Mouse (Mus musculus): ENCODE measurements at regions not wholly inside any gene's neighbourhood (a gene's known extent, or its start where the extent isn't known, plus 50 kb on each side); places are given as distances from the start of the nearest gene placed in this dataset.

GRCm38 (mm10) chr4:119044836-119045235 is 63.7 kb upstream of the Slc2a1 start:
- no peaks in the 10 kb centered on the region for H3K36me3 ChIP-seq
- H3K27me3 ChIP-seq (ENCODE audit: low read depth, poor library complexity, severe bottlenecking): no peaks in the 10 kb centered on the region
- H3K27ac ChIP-seq: no peak overlapping the region
- H3K4me3 ChIP-seq: no peak overlapping the region
- H3K9me3 ChIP-seq (replicated peaks): no peaks in the 10 kb centered on the region
- peaks cover 7% of the 10 kb centered on the region for H3K4me1 ChIP-seq
- WGBS: 92% methylated on average over 13 of the region's 13 CpGs
- DNase-seq (ENCODE audit: low spot score): no peak

DNA sequence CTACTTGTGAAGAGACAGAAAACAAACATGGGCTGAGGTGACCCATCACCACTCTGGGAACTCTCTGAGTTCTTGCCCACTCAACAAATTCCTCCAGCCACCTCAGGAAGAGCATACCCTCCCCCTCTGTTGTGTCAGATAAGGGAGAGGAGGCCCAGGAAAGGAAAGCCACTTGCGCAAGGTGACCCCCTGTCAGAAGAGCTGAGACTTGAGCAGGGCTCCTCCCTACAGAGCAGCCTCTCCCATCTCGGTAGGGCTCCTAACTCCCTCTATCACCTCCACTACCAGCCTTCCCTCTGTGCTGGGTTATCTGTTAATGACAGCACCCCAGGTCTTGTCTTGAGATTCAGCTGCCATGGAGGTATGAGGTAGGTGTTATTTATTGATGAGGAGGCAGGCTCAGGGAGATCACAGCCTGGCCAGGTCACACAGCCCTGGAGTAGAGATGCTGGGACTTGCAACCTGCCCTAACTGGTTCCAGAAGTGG is 57.6 kb upstream of the Slc2a1 start:
- Histone ChIP-seq H3K27ac (no peak overlapping the region; the same call in 1 of the 2 replicates), H3K36me3 (no peaks in the 10 kb centered on the region), H3K4me1 (0 out of 2 replicates have a peak, but pooled peaks cover 4% of the 10 kb centered on the region), H3K4me3 (no peak overlapping the region), H3K9me3 (replicated peaks) (no peaks in the 10 kb centered on the region), H3K27me3 (ENCODE audit: low read depth, poor library complexity, severe bottlenecking) (no peaks in the 10 kb centered on the region)
- no peak for DNase-seq (ENCODE audit: low spot score)
- 51% methylated on average over 2 of the region's 2 CpGs for WGBS

- 69% methylated on average over 3 of the region's 3 CpGs for WGBS
- no peak overlapping the region for H3K4me3 ChIP-seq
- no peaks in the 10 kb centered on the region for H3K27me3 ChIP-seq (ENCODE audit: low read depth, poor library complexity, severe bottlenecking)
- H3K4me1 ChIP-seq: 0 out of 2 replicates have a peak, but pooled peaks cover 4% of the 10 kb centered on the region
- no peak overlapping the region for H3K27ac ChIP-seq
- no peaks in the 10 kb centered on the region for H3K9me3 ChIP-seq (replicated peaks)
- no peak for DNase-seq (ENCODE audit: low spot score)
- H3K36me3 ChIP-seq: no peaks in the 10 kb centered on the region
Observed at GRCm38 (mm10) chr4:119052537-119052936, 56.0 kb upstream of the Slc2a1 start.

- H3K4me1 ChIP-seq: 0 out of 2 replicates have a peak, but pooled peaks cover 4% of the 10 kb centered on the region
- H3K27ac ChIP-seq: no peak overlapping the region
- 90% methylated on average over 4 of the region's 4 CpGs for WGBS
- no peak overlapping the region for H3K4me3 ChIP-seq
- H3K9me3 ChIP-seq (replicated peaks): no peaks in the 10 kb centered on the region
- no peaks in the 10 kb centered on the region for H3K36me3 ChIP-seq
- H3K27me3 ChIP-seq (ENCODE audit: low read depth, poor library complexity, severe bottlenecking): no peaks in the 10 kb centered on the region
- no peak for DNase-seq (ENCODE audit: low spot score)
Observed at GRCm38 (mm10) chr4:119053241-119053640, 55.3 kb upstream of the Slc2a1 start.

DNA sequence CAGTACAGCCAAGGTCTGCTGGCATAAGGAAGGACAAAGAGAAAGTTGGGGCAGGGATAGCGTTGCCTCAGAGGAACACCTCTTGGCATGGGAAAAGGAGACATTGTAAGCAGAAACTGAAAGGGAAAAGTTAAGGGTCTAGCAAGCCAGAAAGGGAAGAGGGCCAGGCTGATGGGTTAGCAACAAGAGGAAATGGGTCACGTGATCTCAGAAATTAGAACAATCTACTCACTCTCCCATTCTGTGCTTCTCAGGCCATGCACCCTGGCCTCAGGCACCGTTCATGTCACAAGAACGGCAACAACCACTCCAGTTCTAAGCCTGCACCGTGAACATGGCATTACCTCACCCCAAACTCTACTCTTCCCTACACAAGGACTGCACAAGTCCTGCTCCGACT is 54.8 kb upstream of the Slc2a1 start:
- no peaks in the 10 kb centered on the region for H3K27me3 ChIP-seq (ENCODE audit: low read depth, poor library complexity, severe bottlenecking)
- H3K9me3 ChIP-seq (replicated peaks): no peaks in the 10 kb centered on the region
- no peak overlapping the region for H3K4me3 ChIP-seq
- H3K27ac ChIP-seq: no peak overlapping the region
- DNase-seq (ENCODE audit: low spot score): no peak
- H3K36me3 ChIP-seq: no peaks in the 10 kb centered on the region
- H3K4me1 ChIP-seq: 0 out of 2 replicates have a peak, but pooled peaks cover 4% of the 10 kb centered on the region
- 87% methylated on average over 6 of the region's 6 CpGs for WGBS

GRCm38 (mm10) chr4:119054129-119054528 is 54.4 kb upstream of the Slc2a1 start:
- no peak overlapping the region for H3K4me3 ChIP-seq
- H3K27ac ChIP-seq: no peak overlapping the region
- H3K27me3 ChIP-seq (ENCODE audit: low read depth, poor library complexity, severe bottlenecking): no peaks in the 10 kb centered on the region
- H3K9me3 ChIP-seq (replicated peaks): no peaks in the 10 kb centered on the region
- WGBS: 79% methylated on average over 5 of the region's 5 CpGs
- no peak for DNase-seq (ENCODE audit: low spot score)
- H3K4me1 ChIP-seq: 0 out of 2 replicates have a peak, but pooled peaks cover 4% of the 10 kb centered on the region
- no peaks in the 10 kb centered on the region for H3K36me3 ChIP-seq

- H3K36me3 ChIP-seq: no peaks in the 10 kb centered on the region
- DNase-seq (ENCODE audit: low spot score): no peak
- no peaks in the 10 kb centered on the region for H3K4me1 ChIP-seq
- 87% methylated on average over 6 of the region's 6 CpGs for whole genome bisulfite sequencing
- no peak overlapping the region for H3K4me3 ChIP-seq
- H3K9me3 ChIP-seq (replicated peaks): no peaks in the 10 kb centered on the region
- no peaks in the 10 kb centered on the region for H3K27me3 ChIP-seq (ENCODE audit: low read depth, poor library complexity, severe bottlenecking)
- H3K27ac ChIP-seq: no peak overlapping the region
Observed at GRCm38 (mm10) chr4:119057191-119057590, 51.3 kb upstream of the Slc2a1 start.

DNA sequence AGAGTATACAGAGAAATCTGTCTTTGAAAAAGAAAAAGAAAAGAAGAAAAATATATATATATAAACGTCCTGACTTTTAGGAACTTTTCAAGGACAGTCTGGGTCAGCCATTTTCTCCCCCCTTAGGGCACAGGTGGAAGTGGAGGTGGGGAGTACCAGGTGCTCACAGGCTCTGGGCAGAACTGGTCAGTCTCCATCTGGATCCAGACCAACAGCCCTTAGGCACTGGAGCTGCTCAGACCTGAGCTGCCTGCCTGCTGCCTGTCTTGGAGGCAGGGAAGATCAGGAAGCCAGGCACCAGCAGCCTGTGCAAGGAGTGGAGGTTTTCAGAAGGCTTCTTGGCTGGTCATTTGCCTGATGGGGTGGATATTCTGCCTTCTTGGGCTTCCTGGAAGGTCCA is 50.7 kb upstream of the Slc2a1 start:
- Histone ChIP-seq H3K4me3 (no peak overlapping the region), H3K36me3 (no peaks in the 10 kb centered on the region), H3K9me3 (replicated peaks) (no peaks in the 10 kb centered on the region), H3K4me1 (no peaks in the 10 kb centered on the region), H3K27me3 (ENCODE audit: low read depth, poor library complexity, severe bottlenecking) (no peaks in the 10 kb centered on the region), H3K27ac (no peak overlapping the region)
- DNase-seq (ENCODE audit: low spot score): no peak
- 70% methylated on average over 1 of the region's 1 CpGs for WGBS
